Mouse (Mus musculus): Measurements from ENCODE around the gene Zfp689.
"Not testable (repeated sequence)": the region's sequence is repeated elsewhere in the genome, so short reads cannot be mapped to it uniquely, and the experiment has no call there.

Gene Zfp689

DNA sequence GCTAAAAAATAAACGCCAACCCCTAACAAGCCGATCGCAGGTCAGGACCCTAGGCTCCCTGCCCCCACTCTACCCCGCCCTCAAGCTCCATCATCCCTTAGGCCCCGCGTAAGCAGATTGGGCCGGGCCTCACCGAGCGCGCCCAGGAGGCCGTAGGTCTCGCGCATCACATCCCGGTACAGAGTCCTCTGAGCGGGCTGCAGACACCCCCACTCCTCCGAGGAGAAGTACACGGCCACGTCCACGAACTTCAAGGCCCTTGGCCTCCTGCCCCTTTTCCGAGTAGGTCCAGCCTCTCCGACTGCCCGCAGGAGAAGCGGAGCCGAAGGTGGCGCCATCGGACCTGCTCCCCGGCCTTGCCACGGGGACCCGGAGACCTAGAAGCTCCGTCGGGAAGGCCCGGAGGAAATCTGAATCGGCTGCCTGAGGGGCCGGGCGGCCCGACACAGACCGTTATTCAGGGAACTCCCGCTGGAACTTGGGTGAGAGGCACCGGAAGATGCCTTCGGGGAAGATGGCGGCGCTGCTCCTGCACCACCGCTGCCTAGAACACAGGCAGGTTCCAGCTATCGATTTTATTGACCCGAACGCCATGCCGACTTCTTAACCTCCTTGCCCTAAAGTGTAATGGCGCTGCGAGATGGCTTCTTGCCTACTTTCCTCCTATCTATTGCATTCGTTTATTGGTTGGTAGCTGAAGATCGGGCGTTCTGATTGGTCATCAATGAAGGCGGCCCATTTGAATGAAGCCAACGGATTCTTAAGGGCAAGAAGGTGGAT lies at the start of gene Zfp689:
TSS of gene Zfp689 (minus strand) at position 638 of the 780 bp plus-strand sequence.
- peak; percentile 83 for DNase-seq (ENCODE audit: low spot score)

- no peak for DNase-seq (ENCODE audit: low spot score)
Observed at GRCm38 (mm10) chr7:127498407-127498806, 49.4 kb upstream of the Zfp689 start.

GRCm38 (mm10) chr7:127497382-127497781 lies 48.4 kb upstream of the Zfp689 start:
- DNase-seq (ENCODE audit: low spot score): no peak

GRCm38 (mm10) chr7:127494648-127495047 lies 45.7 kb upstream of the Zfp689 start:
- DNase-seq (ENCODE audit: low spot score): no peak

DNA sequence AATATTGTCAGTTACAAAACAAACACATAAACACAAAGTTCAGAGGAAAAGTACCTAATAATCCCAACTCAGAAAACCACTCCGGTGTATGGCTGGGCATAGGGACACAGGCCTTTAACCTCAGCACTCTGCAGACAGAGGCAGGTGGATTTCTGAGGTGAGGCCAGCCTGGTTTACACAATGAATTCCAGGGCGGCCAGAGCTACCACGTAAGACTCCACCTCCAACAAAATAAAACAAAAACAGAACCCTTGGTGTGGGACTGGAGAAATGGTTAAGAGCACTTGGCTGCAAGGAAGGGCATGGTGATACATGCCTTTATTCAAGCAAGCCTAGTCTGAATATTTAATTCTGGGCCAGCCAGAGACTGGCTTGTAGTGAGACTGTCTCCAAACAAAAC lies 42.9 kb upstream of the Zfp689 start:
- DNase-seq (ENCODE audit: low spot score): no peak

DNA sequence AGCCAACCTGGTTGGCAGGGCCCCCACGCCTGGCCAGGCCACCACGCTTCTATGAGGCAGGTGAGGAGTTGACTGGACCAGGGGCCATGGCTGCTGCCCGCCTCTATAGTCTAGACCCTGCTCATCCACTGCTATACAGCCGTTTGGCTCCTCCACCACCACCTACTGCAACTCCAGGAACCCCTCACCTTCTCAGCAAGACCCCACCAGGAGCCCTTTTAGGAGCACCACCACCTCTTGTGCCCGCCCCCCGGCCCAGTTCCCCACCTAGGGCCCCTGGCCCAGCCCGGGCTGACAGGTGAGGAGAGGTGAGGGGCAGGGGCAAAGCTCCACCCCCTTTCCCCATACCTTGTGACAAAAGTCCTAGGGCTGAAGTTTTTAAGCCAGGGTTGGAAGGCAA lies 41.0 kb upstream of the Zfp689 start:
- no peak for DNase-seq (ENCODE audit: low spot score)

DNA sequence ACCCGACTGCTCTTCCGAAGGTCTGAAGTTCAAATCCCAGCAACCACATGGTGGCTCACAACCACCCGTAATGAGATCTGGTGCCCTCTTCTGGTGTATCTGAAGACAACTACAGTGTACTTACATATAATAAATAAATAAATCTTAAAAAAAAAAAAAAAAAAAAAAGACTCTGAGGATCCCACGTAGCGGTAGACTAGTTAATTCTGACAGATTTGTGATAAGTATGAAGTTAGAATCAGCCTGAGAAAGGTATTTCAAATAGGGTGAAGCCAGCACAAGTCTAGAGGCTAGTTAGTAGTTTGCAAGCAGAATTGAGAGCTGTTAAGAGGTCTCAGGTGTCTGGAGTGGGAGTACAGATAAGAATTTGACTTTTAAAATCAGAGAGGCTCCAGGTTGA lies 39.4 kb upstream of the Zfp689 start:
- not testable (repeated sequence) for DNase-seq (ENCODE audit: low spot score)

DNA sequence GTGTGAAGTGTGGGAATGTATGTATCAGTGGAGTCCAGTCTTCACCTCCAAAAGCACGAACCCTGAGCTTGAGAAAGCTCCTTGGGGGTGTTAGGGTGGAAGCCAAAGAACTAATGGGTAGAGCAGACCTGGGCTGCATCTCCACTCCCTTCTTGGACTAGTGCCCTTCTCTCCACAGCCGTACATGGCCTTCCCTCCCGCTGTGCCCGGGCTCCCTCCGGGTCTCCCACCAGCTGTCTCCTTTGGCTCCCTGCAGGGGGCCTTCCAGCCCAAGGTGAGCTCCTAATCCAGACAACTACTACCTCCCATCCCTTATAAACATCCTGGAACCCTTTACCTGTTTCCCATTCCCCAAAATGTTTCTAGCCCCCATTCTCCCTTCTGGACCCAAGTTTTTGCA lies 36.5 kb upstream of the Zfp689 start:
- DNase-seq (ENCODE audit: low spot score): no peak

- DNase-seq (ENCODE audit: low spot score): no peak
Observed at GRCm38 (mm10) chr7:127480321-127480720, 31.4 kb upstream of the Zfp689 start.

GRCm38 (mm10) chr7:127479318-127480225 lies 30.6 kb upstream of the Zfp689 start:
- DNase-seq (ENCODE audit: low spot score): no peak

DNA sequence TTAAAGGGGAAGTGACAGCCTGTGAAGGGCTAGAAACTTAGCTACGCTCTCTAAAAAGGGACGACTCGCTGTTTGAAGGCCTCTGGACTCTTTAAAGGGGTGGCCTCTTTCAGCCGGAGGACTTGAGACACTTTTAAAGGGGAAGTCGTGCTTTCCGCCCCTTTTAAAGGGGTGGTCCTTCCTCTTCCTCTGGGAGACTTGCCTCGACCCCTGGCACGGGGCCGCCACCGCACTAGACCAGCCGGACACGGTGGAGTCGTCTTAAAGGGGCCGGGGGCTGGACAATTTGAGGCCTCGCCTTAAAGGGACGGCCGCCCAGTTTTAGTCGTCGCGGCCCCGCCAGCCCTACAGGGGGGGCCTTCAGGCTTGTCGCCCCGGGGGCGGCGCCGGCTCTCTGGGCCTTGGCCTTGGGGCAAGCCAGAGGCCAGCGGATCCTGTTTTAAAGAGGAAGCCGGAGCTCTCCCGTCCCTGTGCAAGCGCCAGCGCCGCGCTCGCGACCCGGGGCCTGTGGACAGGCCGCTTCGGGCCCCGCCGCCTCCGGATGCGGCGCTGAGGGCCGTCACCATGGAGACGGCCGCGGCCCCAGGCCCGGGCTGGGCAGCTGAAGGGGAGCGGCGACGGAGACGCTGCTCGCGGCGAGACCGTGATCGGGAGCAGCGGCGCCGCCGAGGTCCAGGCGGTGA lies 29.8 kb upstream of the Zfp689 start, which contains the start of gene Fbrs:
TSS of gene Fbrs (plus strand) at position 565 of the 683 bp plus-strand sequence.
- peak; percentile 92 for DNase-seq (ENCODE audit: low spot score)

DNA sequence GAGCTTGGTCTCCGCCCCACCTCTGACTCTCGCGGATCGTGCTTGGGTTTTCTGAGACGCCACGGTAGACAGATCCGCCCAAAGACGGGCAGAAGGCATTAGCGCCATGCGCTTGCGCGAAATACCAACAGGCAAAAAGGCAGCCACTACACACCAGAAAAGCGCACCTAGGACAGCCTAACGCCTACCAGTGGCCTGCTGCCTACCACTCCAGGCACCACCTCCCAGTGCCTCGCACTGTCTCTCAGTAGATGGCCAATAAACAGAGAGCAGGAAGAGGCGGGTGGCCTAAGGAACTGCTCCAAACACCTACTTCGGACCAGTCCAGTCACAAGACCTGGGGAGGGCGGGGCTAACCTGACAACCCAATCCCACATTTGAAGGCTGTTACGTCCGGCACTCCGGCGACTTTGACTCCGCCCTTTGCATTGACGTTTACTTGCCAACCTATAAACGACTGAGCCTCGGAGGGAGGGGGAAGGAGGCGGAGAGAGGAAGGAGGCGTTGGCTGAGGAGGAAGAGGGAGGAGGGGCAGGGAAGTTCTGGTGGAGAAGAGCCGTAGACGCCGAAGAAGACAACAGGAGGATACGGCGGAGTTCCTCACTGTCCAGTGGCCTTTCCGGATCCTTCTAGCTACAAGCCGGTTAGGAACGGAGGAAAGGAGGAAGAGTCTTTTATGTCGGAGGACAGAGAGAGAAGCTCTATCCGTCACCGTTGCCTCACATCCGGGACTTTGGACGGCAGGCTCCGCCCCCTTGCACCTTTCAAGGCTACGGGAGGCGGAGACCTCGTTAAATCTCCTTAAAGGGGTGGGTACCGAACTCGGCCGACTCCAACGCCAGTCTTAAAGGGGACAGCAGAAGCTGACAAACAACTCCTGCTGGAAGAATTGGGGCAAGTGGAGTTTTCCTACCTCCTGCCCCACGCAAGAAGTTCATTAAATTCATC lies 29.0 kb upstream of the Zfp689 start:
- DNase-seq (ENCODE audit: low spot score): peak; percentile 96

DNA sequence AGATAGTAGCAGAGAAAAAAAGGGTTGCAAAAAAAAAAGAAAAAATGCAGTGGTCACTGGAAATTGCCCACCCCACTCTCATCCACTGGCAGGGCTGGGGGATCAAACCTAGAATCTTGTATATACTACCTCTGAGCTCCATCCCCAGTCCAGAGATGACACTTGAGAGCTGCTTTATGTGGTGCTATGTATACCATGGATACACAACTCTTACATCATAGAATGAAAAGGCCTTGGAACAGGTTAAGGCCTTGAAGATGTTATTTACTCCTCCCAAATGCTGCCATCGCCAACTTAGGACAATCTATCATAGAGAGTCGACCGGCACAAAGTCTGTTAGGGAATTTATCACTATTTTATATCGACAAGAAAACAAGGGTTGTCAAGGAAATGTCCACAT lies 27.9 kb upstream of the Zfp689 start:
- no peak for DNase-seq (ENCODE audit: low spot score)

DNA sequence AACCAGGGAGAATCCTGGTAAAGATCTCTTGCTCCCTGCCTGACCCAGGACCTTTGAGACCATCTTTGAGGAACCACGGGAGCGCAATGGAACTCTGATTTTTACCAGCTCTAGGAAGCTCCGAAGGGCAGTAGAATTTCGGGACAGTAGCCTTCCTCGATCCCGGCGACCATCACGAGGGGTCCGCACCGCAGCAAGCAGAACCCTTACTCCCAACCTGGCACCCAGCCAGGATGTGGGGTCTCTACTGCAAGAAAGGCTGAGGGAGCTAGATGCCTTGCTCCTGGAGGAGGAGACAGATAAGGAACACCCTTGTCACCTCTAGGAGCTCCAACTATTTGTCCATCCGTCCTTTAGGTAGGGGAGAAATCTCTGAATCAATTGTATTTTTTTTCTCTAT lies 27.4 kb upstream of the Zfp689 start:
- no peak for DNase-seq (ENCODE audit: low spot score)

- no peak for DNase-seq (ENCODE audit: low spot score)
Observed at GRCm38 (mm10) chr7:127475186-127475740, 26.3 kb upstream of the Zfp689 start.

- no peak for DNase-seq (ENCODE audit: low spot score)
Observed at GRCm38 (mm10) chr7:127474378-127475070, 25.6 kb upstream of the Zfp689 start.

- DNase-seq (ENCODE audit: low spot score): no peak
Observed at GRCm38 (mm10) chr7:127473705-127474104, 24.7 kb upstream of the Zfp689 start.

- no peak for DNase-seq (ENCODE audit: low spot score)
Observed at GRCm38 (mm10) chr7:127472060-127472459, 23.1 kb upstream of the Zfp689 start.

DNA sequence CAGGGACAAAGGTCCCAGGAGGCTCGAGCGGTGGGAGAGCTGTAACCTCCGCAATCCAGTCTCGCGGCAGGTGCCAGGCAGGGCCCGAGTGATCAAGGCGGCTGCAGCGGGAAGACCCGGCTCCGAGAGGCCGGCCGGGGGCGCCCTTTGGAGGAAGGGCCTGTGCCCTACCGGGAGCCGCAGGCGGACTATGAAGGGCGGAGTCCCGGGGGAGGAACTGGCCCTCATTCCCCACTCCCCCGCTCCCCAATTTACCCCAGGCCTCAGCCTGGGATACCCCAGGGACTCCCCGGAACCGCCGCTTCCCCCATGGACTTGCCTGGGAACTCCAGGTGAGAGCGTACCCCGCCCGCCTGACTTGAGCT lies 22.7 kb upstream of the Zfp689 start:
- peak; percentile 45 for DNase-seq (ENCODE audit: low spot score)
